Mouse (Mus musculus) E14TG2a.4 (cell line): ENCODE data around the gene Ctf2.

Experiments
- H3K27me3 ChIP-seq: 2 replicates; pipeline ENCODE4 v1.6.1; 2014; ENCODE audit warnings: low read length, control low read depth; ENCODE audit not compliant: insufficient read depth
- H3K36me3 ChIP-seq: 2 replicates; pipeline ENCODE4 v1.6.1; 2014; ENCODE audit warnings: low read length, control low read depth; ENCODE audit not compliant: insufficient read depth
- H3K4me1 ChIP-seq: replicated peaks from 2 replicates; pipeline ENCODE4 v1.6.1; 2014; ENCODE audit warnings: low read depth, low read length, control low read depth
- H3K4me3 ChIP-seq: replicated peaks from 2 replicates; pipeline ENCODE4 v1.5.1; 2014; ENCODE audit warnings: mild to moderate bottlenecking, low read length
- H3K9me3 ChIP-seq: 2 replicates; pipeline ENCODE4 v1.6.1; 2014; ENCODE audit warnings: low read length, control low read depth
- CTCF ChIP-seq: conservative IDR thresholded peaks from 2 replicates; pipeline ENCODE4 v1.5.1; 2014; ENCODE audit warnings: low read length
- NANOG ChIP-seq: IDR thresholded peaks from 2 replicates; pipeline ENCODE4 v1.6.1; 2014; ENCODE audit warnings: borderline replicate concordance, low read length, mixed read lengths
- POU5F1 ChIP-seq: IDR thresholded peaks from 2 replicates; pipeline ENCODE4 v1.6.1; 2014; ENCODE audit warnings: low read length, borderline replicate concordance

The Ctf2 gene

DNA sequence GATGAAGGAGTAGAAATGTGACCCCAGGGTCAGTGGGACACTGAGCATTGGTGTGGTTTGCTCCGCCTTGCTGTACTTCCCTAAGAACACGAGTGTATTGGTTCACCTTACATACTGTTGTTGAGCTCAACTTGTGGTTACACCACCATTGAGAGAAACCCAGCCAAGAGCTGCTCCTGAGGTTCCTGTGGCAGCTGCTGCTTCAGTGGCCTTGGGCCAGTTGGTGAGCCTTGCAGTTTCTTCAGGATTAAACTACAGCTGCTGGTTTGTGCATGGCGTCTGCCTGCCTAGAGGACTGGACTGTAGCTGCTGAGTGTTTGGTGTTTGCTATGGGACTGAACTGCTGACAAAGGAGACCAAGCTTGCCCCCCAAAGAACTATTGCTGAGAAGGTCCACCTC is 20.5 kb downstream of the Ctf2 start:
- no peak for TF ChIP-seq NANOG
- TF ChIP-seq POU5F1: no peak
- no peak for TF ChIP-seq CTCF

DNA sequence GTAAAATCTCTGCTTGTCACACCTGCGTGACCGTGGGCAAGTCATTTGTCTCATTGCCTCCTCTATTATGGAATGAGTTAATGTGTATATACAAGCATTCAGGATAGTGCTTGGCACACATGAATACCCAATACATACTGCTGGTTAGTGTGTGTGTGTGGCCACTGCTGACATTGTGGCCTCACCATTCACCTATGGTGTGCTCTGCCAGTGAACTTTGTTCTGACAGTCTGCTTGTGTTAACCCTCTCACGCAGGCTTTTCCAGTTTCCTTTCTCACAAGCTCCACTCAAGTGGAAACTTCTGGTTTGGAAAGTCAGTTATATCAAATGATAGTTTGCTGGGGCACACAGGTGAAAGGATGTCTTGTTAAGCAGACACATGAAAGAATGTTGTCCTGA is 20.9 kb downstream of the Ctf2 start:
- Histone ChIP-seq H3K4me1 (peaks cover 69% of the 10 kb centered on the region), H3K27me3 (peaks cover 2% of the 10 kb centered on the region; the same call in 1 of the 2 replicates), H3K4me3 (0 out of 2 replicates have a peak overlapping the region, but pooled peaks have one; percentile 76), H3K36me3 (peaks cover 13% of the 10 kb centered on the region), H3K9me3 (no peaks in the 10 kb centered on the region)
- TF ChIP-seq CTCF (no peak), NANOG (no peak), POU5F1 (no peak)

More for the DNA sequence above, 20.5 kb downstream of the Ctf2 start:
- H3K4me3 ChIP-seq: peak overlapping the region; percentile 76; the same call in 1 of the 2 replicates
- peaks cover 12% of the 10 kb centered on the region for H3K36me3 ChIP-seq
- peaks cover 64% of the 10 kb centered on the region for H3K4me1 ChIP-seq
- no peaks in the 10 kb centered on the region for H3K9me3 ChIP-seq
- peaks cover 7% of the 10 kb centered on the region for H3K27me3 ChIP-seq

DNA sequence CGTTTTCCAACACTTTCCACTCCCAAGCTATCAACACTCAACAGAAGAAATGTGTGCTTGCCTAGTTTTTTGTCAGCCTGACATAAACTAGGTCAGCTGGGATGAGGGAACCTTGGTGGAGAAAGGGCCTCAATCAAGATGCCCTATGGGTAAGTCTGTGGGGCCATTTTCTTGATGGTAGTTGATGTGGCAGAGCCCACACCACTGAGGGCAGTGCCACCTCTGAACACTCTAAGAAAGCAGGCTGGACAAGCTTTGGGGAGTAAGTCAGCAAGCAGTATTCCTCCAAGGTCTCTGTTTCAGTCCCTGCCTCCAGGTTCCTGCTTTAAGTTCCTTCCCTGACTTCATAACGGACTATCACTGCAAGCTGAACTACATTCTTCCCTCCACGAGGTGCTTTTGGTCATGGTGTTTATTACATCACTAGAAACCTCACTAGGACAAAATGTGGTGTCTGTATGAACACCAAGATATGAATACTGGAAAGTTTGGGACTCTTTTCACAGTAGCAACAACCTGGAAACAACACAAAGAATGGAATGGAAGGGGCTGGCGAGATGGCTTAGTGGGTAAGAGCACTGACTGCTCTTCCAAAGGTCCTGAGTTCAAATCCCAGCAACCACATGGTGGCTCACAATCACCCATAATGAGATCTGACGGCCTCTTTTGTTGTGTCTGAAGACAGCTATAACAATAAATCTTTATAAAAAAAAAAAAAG is 22.5 kb downstream of the Ctf2 start:
- TF ChIP-seq CTCF (no peak), POU5F1 (no peak), NANOG (no peak)
- Histone ChIP-seq H3K27me3 (no peaks in the 10 kb centered on the region), H3K4me1 (peaks cover 64% of the 10 kb centered on the region), H3K36me3 (peaks cover 27% of the 10 kb centered on the region), H3K9me3 (no peaks in the 10 kb centered on the region), H3K4me3 (peak overlapping the region; percentile 91)

DNA sequence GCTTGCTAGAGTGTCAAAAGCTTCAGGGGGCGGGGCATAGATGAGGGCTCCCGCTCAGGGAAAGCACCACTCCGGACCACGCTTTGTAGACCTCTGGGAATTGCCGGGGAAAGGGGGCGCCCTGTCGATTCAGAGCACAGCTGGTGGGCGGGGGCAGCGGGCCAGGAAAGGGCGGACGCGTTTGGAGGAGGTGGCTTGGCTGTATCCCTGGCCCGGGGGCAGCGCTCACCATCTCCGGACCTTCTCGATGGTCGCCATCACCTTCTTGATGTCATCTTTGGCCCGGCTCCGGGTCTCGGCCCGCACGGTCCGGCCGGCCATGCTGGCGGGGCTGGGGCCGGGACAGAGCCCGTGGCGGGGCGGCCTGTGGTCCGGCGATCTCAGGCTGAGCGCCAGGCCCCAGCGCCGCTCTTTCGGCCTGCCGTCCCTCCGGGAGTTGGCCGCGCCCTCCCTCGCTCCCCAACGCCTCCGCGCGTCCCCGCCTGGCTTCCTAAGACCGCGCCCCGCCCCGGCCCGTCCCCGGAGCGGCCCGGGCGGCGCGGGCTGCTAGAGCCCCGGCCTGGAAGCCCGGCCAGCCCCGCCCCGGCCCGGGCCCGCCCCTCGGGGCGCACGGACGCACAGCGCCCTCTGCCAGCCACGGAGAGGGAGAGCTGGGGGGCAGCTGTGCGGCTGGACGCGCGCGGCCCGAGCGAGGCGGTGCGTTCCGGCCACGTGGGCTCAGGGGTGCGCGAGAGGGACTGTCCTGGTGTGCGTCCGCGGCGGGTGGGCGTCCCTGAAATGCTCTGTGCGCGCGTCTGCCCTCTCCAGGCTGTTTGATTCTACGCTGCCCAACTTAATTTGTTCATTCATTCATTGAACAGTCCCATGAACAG is 23.5 kb downstream of the Ctf2 start, which contains the start of gene Bcl7c:
TSS of gene Bcl7c (minus strand) at position 727 of the 872 bp plus-strand sequence.
- peaks cover 63% of the 10 kb centered on the region for H3K4me1 ChIP-seq
- H3K9me3 ChIP-seq: no peaks in the 10 kb centered on the region
- peak within 1 kb of the TSS; percentile 91 for H3K4me3 ChIP-seq
- TF ChIP-seq CTCF (no peak), NANOG (no peak), POU5F1 (no peak)
- no peaks in the 10 kb centered on the region for H3K27me3 ChIP-seq
- peaks cover 36% of the 10 kb centered on the region for H3K36me3 ChIP-seq

DNA sequence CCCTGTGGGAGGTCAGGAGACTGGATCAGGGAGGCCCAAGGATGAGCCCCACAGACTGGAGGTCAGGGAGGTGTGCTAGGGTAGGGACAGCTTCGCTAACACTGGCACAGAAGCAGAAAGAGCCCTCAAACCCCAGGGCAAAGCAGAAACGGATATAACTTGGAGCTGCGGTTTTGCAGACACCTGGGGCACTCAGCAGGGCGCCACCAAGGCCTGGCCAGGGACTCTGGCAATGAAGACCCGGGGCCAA is 24.1 kb downstream of the Ctf2 start:
- Histone ChIP-seq H3K4me1 (peaks cover 62% of the 10 kb centered on the region), H3K36me3 (peaks cover 42% of the 10 kb centered on the region), H3K4me3 (peak overlapping the region; percentile 91), H3K27me3 (no peaks in the 10 kb centered on the region), H3K9me3 (no peaks in the 10 kb centered on the region)
- TF ChIP-seq POU5F1 (no peak), CTCF (no peak), NANOG (no peak)

DNA sequence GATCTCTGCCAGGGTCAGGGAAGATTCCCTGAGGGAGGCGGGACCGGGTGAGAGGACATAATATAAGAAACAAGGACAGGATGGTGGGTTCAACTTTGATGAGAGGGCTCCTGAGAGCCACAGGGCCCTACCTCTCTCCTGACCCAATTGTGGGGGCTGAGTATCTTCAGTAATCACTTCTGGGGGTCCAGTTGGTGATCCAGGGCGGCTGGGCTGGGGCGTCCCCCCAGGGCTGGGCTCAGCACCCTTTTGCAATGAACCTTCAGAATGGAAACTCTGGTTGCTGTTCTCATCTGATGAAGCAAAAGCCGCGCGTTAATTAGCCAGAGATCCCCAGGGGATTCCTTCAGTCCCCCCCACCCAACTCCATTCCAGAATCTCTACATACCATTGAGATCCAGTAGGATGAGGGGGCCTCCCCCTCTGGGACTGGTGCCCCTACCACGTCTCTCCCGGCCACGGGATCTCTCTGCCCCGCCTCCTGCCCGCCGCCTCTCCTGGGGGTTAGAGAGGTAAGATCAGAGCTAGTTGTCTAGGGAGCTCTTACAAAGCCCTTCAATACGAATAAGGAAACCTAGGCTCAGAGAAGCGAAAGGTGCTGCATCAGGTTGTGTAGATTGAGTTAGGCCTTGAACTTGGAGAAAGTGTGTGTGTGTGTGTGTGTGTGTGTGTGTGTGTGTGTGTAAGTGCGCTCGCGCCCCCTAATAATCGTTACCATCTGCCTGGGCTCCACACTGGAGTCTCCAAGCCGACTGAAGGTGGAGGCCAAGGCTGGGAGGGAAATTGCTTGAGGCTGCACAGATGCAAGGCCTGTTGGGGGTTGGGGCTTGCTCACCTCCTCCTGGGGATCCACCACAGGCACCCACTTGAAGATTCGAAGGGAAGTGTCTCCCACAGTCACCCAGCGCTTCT is 24.7 kb downstream of the Ctf2 start:
- Histone ChIP-seq H3K4me1 (peaks cover 61% of the 10 kb centered on the region), H3K36me3 (peaks cover 44% of the 10 kb centered on the region), H3K9me3 (no peaks in the 10 kb centered on the region), H3K27me3 (no peaks in the 10 kb centered on the region), H3K4me3 (peak overlapping the region; percentile 91)
- no peak for TF ChIP-seq POU5F1
- no peak for TF ChIP-seq CTCF
- no peak for TF ChIP-seq NANOG

DNA sequence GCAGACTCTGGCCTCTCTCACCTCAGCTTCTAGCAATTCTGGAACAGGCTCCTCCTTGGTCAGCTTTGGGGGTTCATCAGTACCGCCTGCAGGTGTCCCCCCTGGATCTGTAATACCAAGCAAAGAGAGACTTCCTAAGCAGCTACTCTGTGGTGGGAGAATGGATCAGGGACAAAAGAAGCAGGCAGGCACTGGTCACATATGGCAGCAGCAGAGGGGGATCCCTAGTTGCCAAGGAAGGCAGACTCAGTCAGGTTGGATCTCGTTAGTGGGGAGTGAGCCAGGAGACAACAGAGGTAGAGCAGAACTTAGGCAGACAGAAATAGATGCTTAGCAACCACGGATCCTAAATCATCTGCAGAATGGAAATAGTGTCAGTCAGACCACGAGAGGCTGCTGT is 26.3 kb downstream of the Ctf2 start:
- Histone ChIP-seq H3K36me3 (peaks cover 44% of the 10 kb centered on the region), H3K9me3 (no peaks in the 10 kb centered on the region), H3K27me3 (no peaks in the 10 kb centered on the region), H3K4me1 (peaks cover 45% of the 10 kb centered on the region), H3K4me3 (no peak overlapping the region)
- no peak for TF ChIP-seq NANOG
- TF ChIP-seq CTCF: no peak
- TF ChIP-seq POU5F1: no peak

DNA sequence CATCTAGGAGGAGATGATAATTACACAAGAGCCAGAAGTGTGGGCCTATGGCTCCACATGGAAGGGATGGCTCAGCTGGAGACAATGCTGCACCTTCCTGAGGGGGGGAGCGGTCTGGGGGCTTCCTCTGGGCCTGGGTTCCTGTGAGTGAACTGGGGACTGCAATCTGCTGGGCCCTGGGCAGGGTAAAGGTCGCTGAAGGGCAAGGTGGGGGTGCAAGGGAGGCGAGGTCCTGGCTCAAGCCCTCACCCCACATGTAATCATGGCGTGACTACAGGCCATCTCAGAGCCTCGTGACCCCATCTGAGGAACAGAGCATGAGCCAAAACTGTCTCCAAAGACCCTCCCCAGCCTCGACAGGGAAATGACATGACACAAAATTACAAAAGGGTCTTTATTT is 27.4 kb downstream of the Ctf2 start:
- H3K4me3 ChIP-seq: no peak overlapping the region
- TF ChIP-seq NANOG (no peak), CTCF (no peak), POU5F1 (no peak)
- H3K9me3 ChIP-seq: no peaks in the 10 kb centered on the region
- peaks cover 51% of the 10 kb centered on the region for H3K36me3 ChIP-seq
- H3K27me3 ChIP-seq: no peaks in the 10 kb centered on the region
- peaks cover 41% of the 10 kb centered on the region for H3K4me1 ChIP-seq
